Mouse (Mus musculus) heart, embryonic 15.5 days (tissue): ENCODE data around the gene Camk2n1. TPM values are rescaled to one million over a fixed set of nuclear protein-coding genes. Genes with fewer than 3 reads are reported as not detected.

ENCODE experiments used
- ATAC-seq: fragments of 200-750 bp; cut with Nextera tagmentation; replicated peaks from 2 replicates; pipeline ENCODE4 v1.8.0; 2017; ENCODE audit warnings: low read depth, moderate TSS enrichment; ENCODE audit not compliant: insufficient number of reproducible peaks, insufficient read depth, low FRiP score
- H3K27ac ChIP-seq: fragments of 300-500 bp; sonication (generic); 2 replicates; pipeline ENCODE4 v1.5.1; 2015; ENCODE audit warnings: mild to moderate bottlenecking, inconsistent platforms
- H3K27me3 ChIP-seq: fragments of 300-500 bp; sonication (generic); 2 replicates; pipeline ENCODE4 v1.6.1; 2015; ENCODE audit warnings: inconsistent platforms
- H3K36me3 ChIP-seq: fragments of 300-500 bp; sonication (generic); 2 replicates; pipeline ENCODE4 v1.6.1; 2015; ENCODE audit warnings: mild to moderate bottlenecking, inconsistent platforms
- H3K4me1 ChIP-seq: fragments of 300-500 bp; sonication (generic); replicated peaks from 2 replicates; pipeline ENCODE4 v1.6.1; 2015; ENCODE audit warnings: inconsistent platforms
- H3K4me2 ChIP-seq: fragments of 300-500 bp; sonication (generic); 2 replicates; pipeline ENCODE4 v1.6.1; 2015; ENCODE audit warnings: inconsistent platforms, mild to moderate bottlenecking, moderate library complexity
- H3K4me3 ChIP-seq: fragments of 300-500 bp; sonication (generic); 2 replicates; pipeline ENCODE4 v1.5.1; 2015; ENCODE audit warnings: mild to moderate bottlenecking, inconsistent platforms
- H3K9ac ChIP-seq: fragments of 300-500 bp; sonication (generic); 2 replicates; pipeline ENCODE4 v1.6.1; 2015; ENCODE audit warnings: mild to moderate bottlenecking, inconsistent platforms
- H3K9me3 ChIP-seq: fragments of 300-500 bp; sonication (generic); replicated peaks from 2 replicates; pipeline ENCODE4 v1.6.1; 2016; ENCODE audit warnings: inconsistent platforms
- WGBS: fragments of 180-500 bp; shearing (Covaris S2); methylation state at CpG from one replicate; pipeline ENCODE4 v1.1.7; 2015; ENCODE audit warnings: mixed read lengths; 5-methylcytosine and 5-hydroxymethylcytosine counted together
- polyA plus RNA-seq: library from polyadenylated mRNA; unstranded; fragments of >200 nt; fragmentation: Nextera tagmentation; extraction: Ambion mirVana; gene quantifications from 2 replicates; pipeline ENCODE4 v1.2.1, GENCODE M21; 2015

Camk2n1 gene
- polyA plus RNA-seq, 1 experiment from 2014 or later: 1.5 TPM

DNA sequence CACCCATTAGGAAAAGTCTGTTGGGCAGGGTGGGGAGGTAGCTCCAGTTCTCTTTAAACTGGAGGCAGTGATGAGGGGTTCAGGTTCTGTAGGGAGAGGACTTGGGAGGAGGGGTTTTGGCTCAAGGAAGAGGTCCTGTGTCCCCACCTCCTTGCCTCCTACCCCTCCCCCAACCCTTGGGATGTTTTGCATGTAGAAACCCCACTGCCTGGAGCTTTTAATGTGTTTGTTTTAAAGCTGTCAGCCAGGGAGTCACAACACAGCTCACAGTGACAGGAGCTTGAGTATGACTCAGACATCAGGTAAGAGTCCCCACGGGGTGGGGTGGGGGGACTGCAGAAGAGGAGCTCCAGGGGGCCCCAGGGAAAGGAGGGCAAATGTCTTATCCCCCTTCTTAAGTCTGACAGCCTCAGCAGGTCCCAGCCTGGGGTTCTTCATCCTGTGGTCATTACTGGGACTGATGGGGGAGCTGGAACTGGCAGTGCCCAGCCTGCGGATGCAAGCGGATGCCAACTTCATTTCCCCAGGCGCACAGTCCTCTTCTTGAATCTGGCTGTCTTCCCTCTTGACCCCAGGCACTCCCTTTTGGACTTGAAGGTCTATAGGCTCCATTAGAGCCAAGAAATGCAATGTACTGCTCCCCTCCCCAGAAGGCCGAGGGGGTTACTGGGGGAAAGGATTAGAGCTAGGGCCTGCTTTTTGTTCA is 4.8 kb downstream of the Camk2n1 start:
- no peak for ATAC-seq
- Histone ChIP-seq H3K27me3 (peaks cover 69% of the 10 kb centered on the region), H3K27ac (no peak overlapping the region), H3K4me2 (no peak overlapping the region), H3K9me3 (no peaks in the 10 kb centered on the region), H3K36me3 (no peaks in the 10 kb centered on the region), H3K9ac (no peak overlapping the region), H3K4me3 (no peak overlapping the region), H3K4me1 (peaks cover 30% of the 10 kb centered on the region)
- WGBS: 53% methylated on average over 5 of the region's 5 CpGs

DNA sequence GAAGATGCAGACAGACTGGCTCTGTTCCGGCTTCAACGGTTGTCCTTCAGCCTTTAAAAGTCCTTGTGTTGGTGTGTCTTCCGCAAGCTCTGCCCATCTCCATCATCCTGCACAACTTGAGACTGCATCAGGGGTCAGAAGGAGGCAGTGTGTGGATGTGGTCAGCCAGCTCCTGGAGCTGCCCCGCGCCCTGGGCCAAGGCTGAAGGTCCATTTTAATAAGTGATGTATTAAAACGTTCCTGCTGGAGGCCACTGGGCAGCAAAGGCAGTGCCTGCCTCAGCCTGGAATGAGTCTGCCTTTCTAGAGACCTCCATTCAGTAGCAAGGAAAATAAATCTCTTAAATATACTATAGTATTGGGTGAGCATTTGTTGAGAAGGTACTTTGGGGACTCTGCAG is 5.7 kb downstream of the Camk2n1 start:
- WGBS: 74% methylated on average over 6 of the region's 6 CpGs
- no peaks in the 10 kb centered on the region for H3K9me3 ChIP-seq

DNA sequence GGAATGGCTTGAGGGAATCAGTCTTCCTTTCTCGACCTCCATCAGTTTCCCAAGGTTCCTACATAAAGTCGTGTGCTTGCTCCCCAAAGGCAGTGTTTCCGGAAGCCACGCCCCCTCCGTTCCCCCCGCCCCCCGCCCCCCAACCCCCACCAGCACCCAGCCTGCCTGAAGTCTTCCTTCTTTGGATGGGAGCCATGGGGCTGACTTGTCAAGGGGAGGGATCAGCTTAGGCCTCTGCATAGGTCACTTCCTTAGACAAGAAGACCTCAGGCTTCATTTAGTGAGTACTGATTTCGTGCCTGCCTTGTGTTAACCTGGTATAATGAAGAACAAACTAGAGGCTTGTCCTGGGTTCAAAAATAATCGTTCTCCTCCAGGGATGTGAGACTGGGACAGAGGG is 6.8 kb downstream of the Camk2n1 start:
- no peak for ATAC-seq
- H3K4me2 ChIP-seq: no peak overlapping the region
- H3K9me3 ChIP-seq: no peaks in the 10 kb centered on the region
- no peak overlapping the region for H3K9ac ChIP-seq
- H3K4me1 ChIP-seq: peaks cover 31% of the 10 kb centered on the region
- WGBS: 23% methylated on average over 9 of the region's 9 CpGs
- H3K36me3 ChIP-seq: no peaks in the 10 kb centered on the region
- H3K27me3 ChIP-seq: peaks cover 65% of the 10 kb centered on the region
- no peak overlapping the region for H3K4me3 ChIP-seq
- H3K27ac ChIP-seq: no peak overlapping the region

More for the DNA sequence above, 5.7 kb downstream of the Camk2n1 start:
- peaks cover 64% of the 10 kb centered on the region for H3K27me3 ChIP-seq
- no peak for ATAC-seq
- no peak overlapping the region for H3K4me2 ChIP-seq
- H3K27ac ChIP-seq: no peak overlapping the region
- H3K9ac ChIP-seq: no peak overlapping the region
- H3K4me1 ChIP-seq: peaks cover 38% of the 10 kb centered on the region
- H3K36me3 ChIP-seq: no peaks in the 10 kb centered on the region
- no peak overlapping the region for H3K4me3 ChIP-seq

DNA sequence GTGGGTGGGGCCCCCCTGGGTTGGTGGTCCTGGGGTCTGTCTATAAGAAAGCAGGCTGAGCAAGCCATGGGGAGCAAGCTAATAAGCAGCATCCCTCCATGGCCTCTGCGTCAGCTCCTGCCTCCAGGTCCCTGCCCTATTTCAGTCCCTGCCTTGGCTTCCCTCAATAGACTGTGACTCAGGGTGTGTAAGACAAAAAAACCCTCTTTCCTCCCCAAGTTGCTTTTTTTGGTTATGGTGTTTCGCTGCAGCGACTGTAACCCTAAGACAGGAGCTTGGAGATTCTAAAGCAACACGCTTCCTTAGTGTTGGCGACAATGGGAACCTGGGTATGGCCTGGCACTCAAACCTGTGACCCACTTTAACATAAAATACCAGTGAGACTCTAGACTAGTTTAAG is 7.4 kb downstream of the Camk2n1 start:
- no peak overlapping the region for H3K27ac ChIP-seq
- peaks cover 65% of the 10 kb centered on the region for H3K27me3 ChIP-seq
- H3K4me2 ChIP-seq: no peak overlapping the region
- no peak overlapping the region for H3K4me3 ChIP-seq
- ATAC-seq: no peak
- H3K9me3 ChIP-seq: no peaks in the 10 kb centered on the region
- no peak overlapping the region for H3K9ac ChIP-seq
- 93% methylated on average over 5 of the region's 5 CpGs for WGBS
- H3K4me1 ChIP-seq: peaks cover 25% of the 10 kb centered on the region
- H3K36me3 ChIP-seq: no peaks in the 10 kb centered on the region

DNA sequence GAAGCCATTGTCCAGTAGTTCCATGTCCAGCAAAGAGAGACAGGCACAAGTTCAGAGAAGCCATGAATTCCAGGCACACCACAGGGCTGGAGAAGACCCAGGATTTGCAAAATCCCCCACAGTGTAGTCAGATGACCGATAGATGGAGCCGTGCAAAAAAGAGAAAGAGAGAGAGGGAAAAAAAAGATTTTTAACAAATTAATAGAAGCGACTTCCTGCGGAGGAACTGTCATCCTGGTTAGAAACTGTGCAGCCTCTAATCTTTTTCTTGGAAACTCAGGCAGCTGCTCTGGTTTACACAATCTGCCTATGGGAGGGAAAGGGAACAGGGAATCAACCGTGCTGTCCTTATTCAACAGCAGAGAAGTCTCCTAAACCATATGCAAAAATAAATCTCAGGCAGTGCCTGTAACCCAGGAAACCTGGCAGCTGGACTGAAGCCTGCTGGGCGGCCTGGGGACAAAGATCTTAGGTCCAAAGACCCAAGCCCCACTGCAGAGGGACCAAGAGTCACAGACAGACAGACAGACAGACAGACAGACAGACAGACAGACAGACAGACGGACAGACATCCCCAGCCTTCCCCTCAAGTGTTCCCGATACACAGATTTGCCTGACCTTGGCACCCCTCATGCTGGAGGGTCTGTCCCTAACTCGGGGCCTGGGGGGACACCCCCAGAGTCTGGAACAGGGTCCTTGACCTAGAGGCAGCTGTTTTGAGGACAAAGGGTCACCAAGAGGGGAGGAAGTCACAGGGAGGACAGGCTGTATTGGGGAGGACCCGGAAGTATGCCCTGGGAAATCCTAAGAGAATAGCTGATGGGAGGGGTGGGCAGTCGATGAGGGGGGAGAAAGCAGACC is 9.1 kb downstream of the Camk2n1 start:
- H3K4me1 ChIP-seq: peaks cover 25% of the 10 kb centered on the region
- no peak overlapping the region for H3K9ac ChIP-seq
- H3K27ac ChIP-seq: peak overlapping the region; percentile 72
- peak overlapping the region; percentile 54 for H3K4me2 ChIP-seq
- 3% methylated on average over 11 of the region's 11 CpGs for WGBS
- H3K36me3 ChIP-seq: no peaks in the 10 kb centered on the region
- H3K9me3 ChIP-seq: no peaks in the 10 kb centered on the region
- H3K4me3 ChIP-seq: peak overlapping the region; percentile 17; the same call in 1 of the 2 replicates
- peaks cover 62% of the 10 kb centered on the region for H3K27me3 ChIP-seq
- ATAC-seq: peak; percentile 51; the same call in 1 of the 2 replicates

DNA sequence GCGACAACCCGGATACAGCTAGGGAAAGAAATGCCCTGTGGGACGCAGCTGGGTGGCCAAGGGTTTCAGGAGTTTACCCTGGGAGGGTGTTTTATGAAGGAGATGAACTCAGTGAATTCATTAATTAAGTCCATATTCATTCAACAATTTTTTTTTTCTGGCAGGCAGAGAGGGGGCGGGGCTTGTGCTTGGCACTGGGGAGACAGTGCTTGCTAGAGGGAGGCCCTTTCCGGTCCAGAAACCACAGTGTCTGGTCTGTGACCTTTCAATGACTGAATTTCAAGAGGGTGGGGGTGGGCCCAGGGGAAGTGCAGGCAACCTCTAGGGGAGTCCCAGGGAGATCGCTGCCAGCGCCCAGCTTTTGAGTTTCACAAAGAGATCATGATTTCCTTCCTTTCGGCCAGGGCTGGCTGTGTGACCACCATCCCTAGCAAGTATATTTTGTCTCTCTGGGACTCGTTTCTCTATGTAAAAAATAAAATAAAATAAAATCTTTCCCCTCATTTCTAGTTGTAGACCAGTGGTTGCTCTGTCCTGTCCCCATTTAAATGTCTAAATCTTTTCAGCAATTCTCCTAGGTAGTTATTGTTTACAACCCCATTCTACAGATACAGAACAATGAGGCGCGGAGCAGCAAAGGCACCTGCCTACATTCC is 9.8 kb downstream of the Camk2n1 start:
- Histone ChIP-seq H3K4me1 (peaks cover 30% of the 10 kb centered on the region), H3K27me3 (peaks cover 58% of the 10 kb centered on the region)
- 10% methylated on average over 11 of the region's 11 CpGs for WGBS

DNA sequence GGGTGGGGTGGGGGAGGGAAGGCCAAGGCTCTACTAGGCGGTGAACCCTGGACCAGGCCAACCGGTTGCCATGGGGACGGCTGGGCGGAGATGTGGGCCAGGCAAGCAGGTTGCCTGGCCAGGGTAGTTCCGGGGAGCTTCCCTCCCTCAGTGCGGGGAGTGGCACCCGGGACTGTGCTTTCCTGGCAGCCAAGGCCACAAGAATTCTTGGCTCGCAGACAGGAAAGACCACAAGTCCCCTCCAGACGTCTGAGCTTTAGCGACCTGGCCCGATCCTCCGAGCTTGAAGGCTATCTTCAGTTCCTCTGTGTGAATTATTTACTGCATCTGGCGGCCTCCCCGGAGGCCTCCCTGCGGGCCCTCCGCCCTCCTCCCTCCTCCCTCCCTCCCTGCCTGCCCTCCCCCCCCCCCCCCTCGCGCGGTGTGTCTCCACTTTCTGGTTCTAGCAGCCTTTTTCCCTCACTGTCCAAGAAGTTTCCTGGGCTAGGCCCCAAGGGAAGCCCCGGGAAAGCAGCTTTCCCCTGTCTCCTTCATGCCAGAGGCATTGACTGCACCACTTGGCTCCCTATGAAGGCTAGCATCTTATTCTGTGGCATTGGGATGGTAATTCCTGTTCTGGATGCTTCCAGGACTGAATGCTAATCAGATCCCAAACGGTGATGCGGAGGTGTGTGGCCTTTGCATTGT is 10.7 kb downstream of the Camk2n1 start:
- Histone ChIP-seq H3K9me3 (no peaks in the 10 kb centered on the region), H3K4me2 (peak overlapping the region; percentile 54), H3K36me3 (no peaks in the 10 kb centered on the region), H3K27me3 (peaks cover 50% of the 10 kb centered on the region), H3K9ac (no peak overlapping the region), H3K4me3 (peak overlapping the region; percentile 22; the same call in 1 of the 2 replicates), H3K4me1 (peaks cover 38% of the 10 kb centered on the region), H3K27ac (peak overlapping the region; percentile 46; the same call in 1 of the 2 replicates)
- WGBS: 5% methylated on average over 21 of the region's 22 CpGs
- ATAC-seq: peak; percentile 25; the same call in 1 of the 2 replicates

More for the DNA sequence above, 9.8 kb downstream of the Camk2n1 start:
- peak; percentile 84 for ATAC-seq
- H3K9ac ChIP-seq: no peak overlapping the region
- H3K9me3 ChIP-seq: no peaks in the 10 kb centered on the region
- H3K4me3 ChIP-seq: peak overlapping the region; percentile 17; the same call in 1 of the 2 replicates
- peak overlapping the region; percentile 72 for H3K27ac ChIP-seq
- peak overlapping the region; percentile 54 for H3K4me2 ChIP-seq
- no peaks in the 10 kb centered on the region for H3K36me3 ChIP-seq

DNA sequence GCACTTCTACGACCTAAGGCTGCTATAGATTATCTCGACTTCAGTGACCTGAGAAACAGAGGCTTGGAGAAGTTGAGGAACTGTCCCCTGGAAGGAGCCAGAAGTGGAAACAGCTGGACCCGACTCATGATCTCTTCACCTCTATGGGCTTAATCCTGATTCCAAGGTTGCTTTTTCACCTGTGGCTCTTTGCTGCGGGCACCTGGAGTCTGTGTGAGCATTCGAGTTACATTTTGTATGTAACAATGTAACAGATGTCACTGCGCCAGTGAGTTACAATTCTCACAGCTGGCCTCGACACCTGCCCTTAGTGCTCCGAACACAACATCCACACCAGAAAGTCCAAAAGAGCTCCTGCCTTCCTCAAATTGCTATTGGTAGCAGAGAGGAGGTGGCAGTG is 11.3 kb downstream of the Camk2n1 start:
- Histone ChIP-seq H3K4me2 (no peak overlapping the region), H3K36me3 (no peaks in the 10 kb centered on the region), H3K27me3 (peaks cover 49% of the 10 kb centered on the region), H3K27ac (no peak overlapping the region), H3K9ac (no peak overlapping the region), H3K4me1 (peaks cover 38% of the 10 kb centered on the region), H3K4me3 (no peak overlapping the region), H3K9me3 (no peaks in the 10 kb centered on the region)
- no peak for ATAC-seq
- WGBS: 48% methylated on average over 8 of the region's 8 CpGs

DNA sequence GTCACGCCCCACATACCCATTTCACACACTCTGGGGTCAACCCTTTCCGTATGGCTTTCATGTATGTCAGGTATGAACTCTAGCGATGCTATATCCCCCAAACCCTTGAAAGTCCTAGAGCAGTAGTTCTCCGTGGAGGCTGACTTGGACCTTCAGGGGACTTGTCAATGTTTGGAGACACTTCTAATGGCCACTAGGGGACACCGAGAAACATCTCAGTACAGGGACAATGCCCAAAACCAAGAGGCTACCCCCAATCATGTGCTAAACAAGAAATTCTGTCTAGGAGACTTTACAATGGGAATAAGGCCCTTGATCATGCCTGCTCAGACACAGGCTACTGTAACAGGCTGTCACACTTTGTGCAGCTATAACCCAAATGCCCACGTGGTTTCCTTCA is 12.6 kb downstream of the Camk2n1 start:
- H3K9ac ChIP-seq: no peak overlapping the region
- H3K4me1 ChIP-seq: peaks cover 38% of the 10 kb centered on the region
- H3K9me3 ChIP-seq: no peaks in the 10 kb centered on the region
- H3K4me3 ChIP-seq: no peak overlapping the region
- no peaks in the 10 kb centered on the region for H3K36me3 ChIP-seq
- 64% methylated on average over 6 of the region's 6 CpGs for WGBS
- H3K4me2 ChIP-seq: no peak overlapping the region
- no peak for ATAC-seq
- no peak overlapping the region for H3K27ac ChIP-seq
- H3K27me3 ChIP-seq: peaks cover 41% of the 10 kb centered on the region

DNA sequence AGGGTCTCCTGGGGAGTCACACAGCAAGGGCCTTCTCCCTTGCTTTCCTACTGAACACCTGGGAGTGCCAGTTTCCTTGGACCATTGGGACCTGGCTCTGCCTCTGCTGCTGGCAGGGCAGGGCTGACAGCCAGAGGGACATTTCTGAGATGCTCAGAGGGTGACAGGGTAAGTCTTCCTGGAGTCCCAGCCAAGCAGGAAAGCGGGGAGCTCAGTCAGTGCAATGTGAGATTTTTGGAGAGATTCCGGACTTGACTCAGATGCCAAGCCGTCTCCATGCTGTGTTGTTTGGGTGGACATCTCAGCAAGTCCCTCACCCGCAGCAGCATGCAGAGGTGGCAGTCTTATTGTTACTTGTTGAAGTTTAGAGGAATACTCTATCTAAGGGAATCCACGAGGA is 13.3 kb downstream of the Camk2n1 start:
- no peak for ATAC-seq
- Histone ChIP-seq H3K36me3 (no peaks in the 10 kb centered on the region), H3K4me2 (no peak overlapping the region), H3K27ac (no peak overlapping the region), H3K9me3 (no peaks in the 10 kb centered on the region), H3K27me3 (peaks cover 33% of the 10 kb centered on the region), H3K4me3 (no peak overlapping the region), H3K9ac (no peak overlapping the region), H3K4me1 (peaks cover 38% of the 10 kb centered on the region)
- 72% methylated on average over 5 of the region's 5 CpGs for WGBS
